Mouse (Mus musculus) frontal cortex, adult 2 months (tissue): ENCODE results near the gene Ufd1. TPM values are rescaled to one million over a fixed set of nuclear protein-coding genes. Genes with fewer than 3 reads are reported as not detected.
"Not testable (repeated sequence)": the region's sequence is repeated elsewhere in the genome, so short reads cannot be mapped to it uniquely, and the experiment has no call there.

Experiments used
- DNase-seq, 2 experiments: peaks; one replicate each; pipeline ENCODE4 v3.0.0; 2022; ENCODE audit warnings: low spot score in 1 of 2; ENCODE audit errors: extremely low spot score in 1 of 2
- polyA plus RNA-seq: library from polyadenylated mRNA; depleted of rRNA; stranded (reverse); fragments of >200 nt; gene quantifications from 2 replicates; pipeline ENCODE4 v1.2.3, GENCODE M21; 2012

Gene Ufd1
- polyA plus RNA-seq, 1 experiment = 84.1 TPM

GRCm38 (mm10) chr16:18805746-18806145, 5.8 kb upstream of the Ufd1 start:
- DNase-seq = no peak

- no peak for DNase-seq
Measured at GRCm38 (mm10) chr16:18809001-18809400, 2.6 kb upstream of the Ufd1 start.

- DNase-seq = no peak
Measured at GRCm38 (mm10) chr16:18811032-18811431, 547 bp upstream of the Ufd1 start.

- no peak for DNase-seq
Measured at GRCm38 (mm10) chr16:18812385-18812910, 869 bp downstream of the Ufd1 start.

- no peak for DNase-seq
Measured at GRCm38 (mm10) chr16:18822356-18822755, 10.8 kb downstream of the Ufd1 start.

GRCm38 (mm10) chr16:18822925-18823324, 11.3 kb downstream of the Ufd1 start:
- DNase-seq = peak; percentile 31 to 50

- no peak for DNase-seq
Measured at GRCm38 (mm10) chr16:18828630-18829029, 17.1 kb downstream of the Ufd1 start.

- no peak for DNase-seq
Measured at GRCm38 (mm10) chr16:18829102-18829501, 17.5 kb downstream of the Ufd1 start.

GRCm38 (mm10) chr16:18833486-18833885, 21.9 kb downstream of the Ufd1 start:
- no peak for DNase-seq

- DNase-seq = no peak
Measured at GRCm38 (mm10) chr16:18836073-18836467, 24.5 kb downstream of the Ufd1 start.

- DNase-seq = peak; percentile 90 to 96
Measured at GRCm38 (mm10) chr16:18836468-18837208, 25.1 kb downstream of the Ufd1 start, which contains the start of the genes 2510002D24Rik and Gm28539. Gene 2510002D24Rik, plus strand, starts transcription at chr16:18836578. Gene Gm28539, plus strand, starts transcription at chr16:18836584.

GRCm38 (mm10) chr16:18838346-18838745, 26.8 kb downstream of the Ufd1 start:
- no peak for DNase-seq

- no peak for DNase-seq
Measured at GRCm38 (mm10) chr16:18846301-18846820, 34.8 kb downstream of the Ufd1 start.

- not testable (repeated sequence) for DNase-seq
Measured at GRCm38 (mm10) chr16:18849521-18850190, 38.1 kb downstream of the Ufd1 start.

GRCm38 (mm10) chr16:18858551-18858950, 47.0 kb downstream of the Ufd1 start:
- peak in 1 of 2 experiments; percentile 74 for DNase-seq

GRCm38 (mm10) chr16:18860186-18860585, 48.6 kb downstream of the Ufd1 start:
- DNase-seq = no peak

GRCm38 (mm10) chr16:18870495-18870894, 58.9 kb downstream of the Ufd1 start:
- DNase-seq = not testable (repeated sequence)

- DNase-seq = no peak
Measured at GRCm38 (mm10) chr16:18876091-18876441, 64.5 kb downstream of the Ufd1 start.

GRCm38 (mm10) chr16:18876442-18877308, 65.1 kb downstream of the Ufd1 start, which contains the start of the genes Mrpl40 and Hira:
Gene Mrpl40, minus strand, starts transcription at chr16:18876862.
Gene Hira, plus strand, starts transcription at chr16:18877037.
- peak; percentile 87 to 92 for DNase-seq

- DNase-seq = peak; percentile 32 to 57
Measured at GRCm38 (mm10) chr16:18877386-18878090, 66.0 kb downstream of the Ufd1 start.
